In the genomic region with DNA sequence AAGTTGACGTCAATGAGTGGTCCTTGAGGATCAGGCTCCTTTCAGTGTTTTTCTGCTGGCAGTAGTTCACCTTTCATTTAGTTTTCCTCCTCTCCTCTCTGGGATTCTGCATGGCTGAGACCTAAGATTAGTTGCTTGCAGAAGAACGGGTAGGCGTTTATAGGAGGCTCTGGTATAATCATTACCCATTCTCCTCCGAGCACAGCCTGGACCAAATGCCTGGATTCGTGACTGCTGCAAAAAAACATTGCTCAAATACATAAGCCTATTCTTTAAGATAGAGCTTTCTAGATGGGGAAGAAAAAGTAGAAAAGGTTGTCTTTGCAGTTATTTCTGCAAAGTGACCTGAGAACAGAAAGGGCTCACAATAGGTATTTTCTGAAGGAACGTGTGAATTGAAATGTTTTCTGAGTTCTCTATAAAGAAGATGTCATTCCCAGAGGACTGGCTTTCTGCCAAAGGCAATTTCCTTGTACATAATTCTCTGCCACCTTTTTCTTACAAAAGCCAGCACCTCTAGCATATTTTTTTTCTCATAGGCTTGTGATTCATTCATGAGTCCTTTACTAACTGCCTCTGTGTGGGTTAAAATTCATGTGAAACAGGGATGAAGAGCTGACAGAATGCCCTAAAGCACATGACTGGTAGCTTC, we compare ENCODE assay signal across 19 mouse cellular contexts.
DNase-seq lines count a peak whose midpoint lies in the region; ATAC-seq and TF ChIP-seq lines count a peak whose summit lies in the region.
"Had no signal": no experiment of that assay in that cellular context is flagged by ENCODE, and none has a peak within 500 bp of the region (broad histone marks: within the 10 kb centered on the region; RNA-seq: fewer than 3 reads in every experiment).

No protein-coding gene starts in this region.

- no peak overlapping the region for H3K9ac ChIP-seq in lung, embryonic 14.5 days
- H3K9ac ChIP-seq: hindbrain, embryonic 14.5 days; intestine, embryonic 15.5 days; neural tube, embryonic 13.5 days had no signal

- H3K4me2 ChIP-seq in lung, embryonic 14.5 days: no peak overlapping the region
- H3K4me2 ChIP-seq: hindbrain, embryonic 14.5 days; intestine, embryonic 15.5 days; neural tube, embryonic 13.5 days had no signal

- no peaks in the 10 kb centered on the region for H3K36me3 ChIP-seq in lung, embryonic 14.5 days (ENCODE audit: insufficient read depth)
- no peaks in the 10 kb centered on the region for H3K36me3 ChIP-seq in thymus, adult 2 months (ENCODE audit: control insufficient read depth, insufficient read depth, low read length)
- H3K36me3 ChIP-seq: heart, embryonic 10.5 days; intestine, embryonic 15.5 days; neural tube, embryonic 13.5 days had no signal

- no peaks in the 10 kb centered on the region for H3K27me3 ChIP-seq in lung, embryonic 14.5 days (ENCODE audit: insufficient read depth, low read length)
- no peaks in the 10 kb centered on the region for H3K27me3 ChIP-seq in thymus, adult 2 months (ENCODE audit: control insufficient read depth, insufficient read depth, low read length)
- H3K27me3 ChIP-seq: intestine, embryonic 15.5 days; neural tube, embryonic 13.5 days had no signal

- no peaks in the 10 kb centered on the region for H3K9me3 ChIP-seq in lung, embryonic 14.5 days (ENCODE audit: low read depth, low read length)
- H3K9me3 ChIP-seq: heart, embryonic 10.5 days; intestine, embryonic 15.5 days; neural tube, embryonic 13.5 days had no signal

- WGBS in lung, embryonic 14.5 days: 75% methylated on average over 6 of the region's 6 CpGs
- 94% methylated on average over 6 of the region's 6 CpGs for WGBS in thymus, adult 2 months

- TF ChIP-seq POLR2A in cortical plate, adult 2 months (IDR thresholded peaks at IDR 0.05; ENCODE audit: extremely low read depth, insufficient read depth, low read length): no peak
- TF ChIP-seq POLR2A in thymus, adult 2 months (IDR thresholded peaks at IDR 0.05; ENCODE audit: control insufficient read depth, extremely low read depth, insufficient read depth, low read length, poor library complexity): no peak

- no peak for TF ChIP-seq CTCF in lung, embryonic 14.5 days (IDR thresholded peaks at IDR 0.05; ENCODE audit: low read depth)
- no peak for TF ChIP-seq CTCF in cortical plate, adult 2 months (IDR thresholded peaks at IDR 0.05; ENCODE audit: extremely low read depth, insufficient read depth, low read length)
- TF ChIP-seq CTCF in thymus, adult 2 months (IDR thresholded peaks at IDR 0.05; ENCODE audit: borderline replicate concordance, control insufficient read depth, extremely low read depth, insufficient read depth, low read length, poor library complexity): no peak

- no peak overlapping the region for H3K27ac ChIP-seq in lung, embryonic 14.5 days (ENCODE audit: low read depth)
- H3K27ac ChIP-seq in cortical plate, adult 2 months (ENCODE audit: insufficient read depth, low read length): peak overlapping the region; percentile 77; the same call in 1 of the 2 replicates
- no peak overlapping the region for H3K27ac ChIP-seq in thymus, adult 2 months (ENCODE audit: control insufficient read depth, insufficient read depth, low read length)
- H3K27ac ChIP-seq: heart, embryonic 10.5 days; hindbrain, embryonic 14.5 days; intestine, embryonic 15.5 days; neural tube, embryonic 13.5 days had no signal

- DNase-seq in frontal cortex, postnatal 14 days (ENCODE audit: low spot score in 2 of 2): no peak
- DNase-seq in lung, embryonic 14.5 days: peak; percentile 22
- DNase-seq in lung, postnatal 36 days: no peak
- peak; percentile 18 to 19 for DNase-seq in left cerebral cortex, postnatal 36 days (ENCODE audit: low spot score in 2 of 2)
- DNase-seq in heart, adult 18-20 months: no peak
- no peak for DNase-seq in thymus, adult 2 months
- DNase-seq: adrenal gland, adult 2 months; cerebellum, adult 11 months; cerebellum, postnatal 14 days; gastrocnemius, postnatal 25 days; heart, postnatal 10 days; lung, postnatal 14 days had no signal

- intact Hi-C loops in left cerebral cortex, postnatal 36 days (cut with DNase I): loop anchor here (5.0 kb wide), 1 partner anchor 567 kb away; the partner anchor contains the start of gene Rad51ap2

- peak; percentile 100 for ATAC-seq in frontal cortex, adult (ENCODE audit: low TSS enrichment)
- no peak for ATAC-seq in lung, embryonic 14.5 days (ENCODE audit: insufficient read depth)
- ATAC-seq: forebrain, embryonic 16.5 days; intestine, embryonic 15.5 days had no signal

- H3K4me1 ChIP-seq in lung, embryonic 14.5 days (ENCODE audit: insufficient read depth): no peaks in the 10 kb centered on the region
- peaks cover 1% of the 10 kb centered on the region; the same call in 1 of the 2 replicates for H3K4me1 ChIP-seq in cortical plate, adult 2 months (ENCODE audit: control insufficient read depth, insufficient read depth, low read length)
- H3K4me1 ChIP-seq in thymus, adult 2 months (replicated peaks; ENCODE audit: control insufficient read depth, insufficient read depth, low read length): no peaks in the 10 kb centered on the region
- H3K4me1 ChIP-seq: heart, embryonic 10.5 days; intestine, embryonic 15.5 days; neural tube, embryonic 13.5 days had no signal

- H3K4me3 ChIP-seq in lung, embryonic 14.5 days (ENCODE audit: low read depth, low read length): no peak overlapping the region
- no peak overlapping the region for H3K4me3 ChIP-seq in cortical plate, adult 2 months (ENCODE audit: insufficient read depth, low read length)
- H3K4me3 ChIP-seq in thymus, adult 2 months (ENCODE audit: control insufficient read depth, insufficient read depth, low read length): no peak overlapping the region
- H3K4me3 ChIP-seq: heart, embryonic 10.5 days; intestine, embryonic 15.5 days; neural tube, embryonic 13.5 days had no signal

Comparison
In these comparisons a context has a peak if more than half of its experiments do, and no peak if none do; other contexts are left out.
1. DNase-seq: peak in lung, embryonic 14.5 days (single experiment) and left cerebral cortex, postnatal 36 days (2 of 2); none in frontal cortex, postnatal 14 days (0 of 2), lung, postnatal 36 days (single experiment), heart, adult 18-20 months (0 of 2) and thymus, adult 2 months (single experiment).